Mouse (Mus musculus): ENCODE results near the gene Map9.

- TF ChIP-seq POLR2A (IDR thresholded peaks at IDR 0.05; ENCODE audit: insufficient read depth, low read depth, low read length) = no peak
- TF ChIP-seq CTCF (IDR thresholded peaks at IDR 0.05; ENCODE audit: insufficient read depth, low read depth, low read length) = no peak
These were observed 24.5 kb downstream of the Map9 start for GRCm38 (mm10) chr3:82382325-82382724.

All from olfactory bulb, adult 2 months (tissue).